Mouse (Mus musculus): ENCODE measurements at regions not wholly inside any gene's neighbourhood (a gene's known extent, or its start where the extent isn't known, plus 50 kb on each side); places are given as distances from the start of the nearest gene placed in this dataset.

DNA sequence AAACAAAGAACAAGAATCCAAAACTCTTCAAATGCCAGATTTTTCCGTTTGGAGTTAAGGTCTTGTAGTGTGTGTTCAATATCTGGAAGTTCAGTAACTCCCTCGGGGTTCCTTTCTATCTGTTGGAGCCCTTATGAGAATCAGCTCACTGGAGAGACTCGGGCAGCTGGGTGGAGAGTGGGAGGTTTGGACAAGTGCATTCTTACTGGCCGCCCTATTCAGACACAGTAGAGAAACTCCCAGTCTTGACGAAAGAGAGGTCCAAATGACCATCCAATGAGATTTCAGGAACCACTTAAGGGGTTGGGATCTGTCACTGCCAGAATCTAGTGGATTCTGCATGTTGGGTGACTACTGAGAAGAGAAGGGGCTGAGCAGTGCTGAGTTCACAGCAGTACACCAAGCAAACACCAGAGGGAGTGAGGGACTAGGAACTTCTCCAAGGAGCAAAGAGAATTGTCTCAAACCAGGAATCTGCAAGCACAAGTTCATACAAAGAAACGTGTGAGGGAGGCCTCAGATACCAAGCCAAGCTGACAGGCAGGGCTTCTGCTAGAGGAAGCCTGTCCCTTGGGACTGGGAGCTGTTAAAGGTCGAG is 310.0 kb upstream of the Magi2 start:
- DNase-seq (ENCODE audit: low spot score in 2 of 2) = peak; percentile 57 to 77
- intact Hi-C loops (cut with DNase I) = loop anchor here (1.0 to 5.0 kb wide), 2 partner anchors 311 to 485 kb away; partner anchors contain the start of gene Magi2

DNA sequence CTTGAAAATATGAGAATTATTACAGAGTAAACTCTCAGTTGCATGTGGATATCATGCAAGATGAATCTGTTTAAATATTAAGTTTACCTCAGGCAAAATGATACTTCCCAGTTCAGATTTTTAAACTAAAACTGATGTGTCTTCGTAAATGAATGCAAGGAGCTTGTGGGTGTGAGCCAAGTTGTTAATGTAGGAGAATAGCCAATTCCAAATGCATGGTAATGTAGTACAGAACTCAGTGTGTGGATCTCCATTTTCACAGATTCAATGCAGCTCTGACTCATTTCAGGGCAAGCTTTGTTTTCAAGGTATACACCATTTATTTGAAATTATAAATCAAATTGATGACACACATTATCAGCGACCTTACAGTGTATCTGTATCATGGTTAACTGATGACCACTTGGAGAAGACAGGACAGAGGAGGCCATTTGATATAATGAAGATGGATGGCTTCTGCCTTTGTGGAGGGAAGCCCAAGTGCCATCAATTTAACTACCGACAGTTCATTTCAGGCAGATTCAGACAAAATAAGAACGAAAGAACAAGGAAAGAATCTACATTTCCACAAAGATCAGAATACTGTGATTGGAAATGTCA is 272.9 kb upstream of the Magi2 start:
- intact Hi-C loops (cut with DNase I) = no loop called here
- peak in 1 of 2 experiments; percentile 45 for DNase-seq (ENCODE audit: low spot score in 2 of 2)
